Mouse (Mus musculus): ENCODE measurements around the gene Qrich1. TPM values are rescaled to one million over a fixed set of nuclear protein-coding genes. Genes with fewer than 3 reads are reported as not detected.

The Qrich1 gene
- polyA plus RNA-seq, 1 experiment from 2014 or later, result 169 TPM

GRCm38 (mm10) chr9:108572321-108572720 lies 55.7 kb downstream of the Qrich1 start:
- no peak for ATAC-seq (ENCODE audit: insufficient read depth, low FRiP score, low TSS enrichment)
- no peaks in the 10 kb centered on the region for H3K27me3 ChIP-seq (ENCODE audit: control insufficient read depth, insufficient read depth, low read length)
- H3K4me3 ChIP-seq (ENCODE audit: low read depth, low read length), result no peak overlapping the region
- peaks cover 28% of the 10 kb centered on the region for H3K36me3 ChIP-seq (ENCODE audit: control insufficient read depth, insufficient read depth, low read length)
- WGBS, result 91% methylated on average over 10 of the region's 10 CpGs
- H3K9ac ChIP-seq (ENCODE audit: low read length), result no peak overlapping the region
- H3K4me1 ChIP-seq (ENCODE audit: control insufficient read depth, insufficient read depth, low read length), result peaks cover 37% of the 10 kb centered on the region
- H3K9me3 ChIP-seq (ENCODE audit: control insufficient read depth, low read length), result no peaks in the 10 kb centered on the region
- H3K4me2 ChIP-seq (ENCODE audit: low read depth), result no peak overlapping the region
- DNase-seq (ENCODE audit: low spot score), result no peak
- H3K27ac ChIP-seq (ENCODE audit: low read depth, low read length), result no peak overlapping the region

- H3K4me3 ChIP-seq (ENCODE audit: low read depth, low read length), result no peak overlapping the region
- no peak overlapping the region for H3K9ac ChIP-seq (ENCODE audit: low read length)
- H3K9me3 ChIP-seq (ENCODE audit: control insufficient read depth, low read length), result no peaks in the 10 kb centered on the region
- H3K27ac ChIP-seq (ENCODE audit: low read depth, low read length), result no peak overlapping the region
- no peaks in the 10 kb centered on the region for H3K27me3 ChIP-seq (ENCODE audit: control insufficient read depth, insufficient read depth, low read length)
- 53% methylated on average over 26 of the region's 26 CpGs for WGBS
- peaks cover 35% of the 10 kb centered on the region for H3K4me1 ChIP-seq (ENCODE audit: control insufficient read depth, insufficient read depth, low read length)
- no peak overlapping the region for H3K4me2 ChIP-seq (ENCODE audit: low read depth)
- peaks cover 28% of the 10 kb centered on the region for H3K36me3 ChIP-seq (ENCODE audit: control insufficient read depth, insufficient read depth, low read length)
- DNase-seq (ENCODE audit: low spot score), result peak; percentile 81
- ATAC-seq (ENCODE audit: insufficient read depth, low FRiP score, low TSS enrichment), result no peak
Measured at GRCm38 (mm10) chr9:108573774-108574690, 57.4 kb downstream of the Qrich1 start.

DNA sequence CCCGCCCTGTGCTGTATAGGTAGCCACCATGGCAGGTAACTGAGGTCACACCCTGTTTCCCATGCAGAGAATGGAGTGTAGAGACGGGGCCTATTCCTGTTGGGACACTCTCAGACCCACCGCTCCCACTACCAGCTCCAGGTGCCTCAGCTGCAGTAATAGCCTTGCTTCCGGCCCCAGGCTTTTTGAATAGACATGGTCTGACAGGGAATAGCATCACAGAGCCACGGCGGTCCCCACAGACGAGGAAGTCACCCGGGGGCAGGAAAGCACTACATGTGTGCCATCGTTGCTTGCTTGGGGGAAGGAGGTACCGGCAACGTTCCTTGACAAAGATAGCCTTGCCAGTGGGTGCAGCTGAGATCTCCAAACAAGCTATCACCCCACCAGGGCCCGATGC lies 58.3 kb downstream of the Qrich1 start:
- H3K4me3 ChIP-seq (ENCODE audit: low read depth, low read length), result no peak overlapping the region
- no peak for ATAC-seq (ENCODE audit: insufficient read depth, low FRiP score, low TSS enrichment)
- H3K36me3 ChIP-seq (ENCODE audit: control insufficient read depth, insufficient read depth, low read length), result peaks cover 28% of the 10 kb centered on the region
- H3K4me1 ChIP-seq (ENCODE audit: control insufficient read depth, insufficient read depth, low read length), result peaks cover 34% of the 10 kb centered on the region
- no peaks in the 10 kb centered on the region for H3K27me3 ChIP-seq (ENCODE audit: control insufficient read depth, insufficient read depth, low read length)
- H3K9me3 ChIP-seq (ENCODE audit: control insufficient read depth, low read length), result no peaks in the 10 kb centered on the region
- no peak for DNase-seq (ENCODE audit: low spot score)
- 88% methylated on average over 12 of the region's 12 CpGs for WGBS
- no peak overlapping the region for H3K9ac ChIP-seq (ENCODE audit: low read length)
- H3K4me2 ChIP-seq (ENCODE audit: low read depth), result peak overlapping the region; percentile 10; the same call in 1 of the 2 replicates
- no peak overlapping the region for H3K27ac ChIP-seq (ENCODE audit: low read depth, low read length)

GRCm38 (mm10) chr9:108575321-108576297 lies 59.0 kb downstream of the Qrich1 start:
- Histone ChIP-seq H3K27ac (ENCODE audit: low read depth, low read length) (no peak overlapping the region), H3K4me2 (ENCODE audit: low read depth) (peak overlapping the region; percentile 10; the same call in 1 of the 2 replicates), H3K4me1 (ENCODE audit: control insufficient read depth, insufficient read depth, low read length) (peaks cover 28% of the 10 kb centered on the region), H3K9ac (ENCODE audit: low read length) (no peak overlapping the region), H3K4me3 (ENCODE audit: low read depth, low read length) (no peak overlapping the region), H3K27me3 (ENCODE audit: control insufficient read depth, insufficient read depth, low read length) (no peaks in the 10 kb centered on the region), H3K9me3 (ENCODE audit: control insufficient read depth, low read length) (no peaks in the 10 kb centered on the region), H3K36me3 (ENCODE audit: control insufficient read depth, insufficient read depth, low read length) (peaks cover 28% of the 10 kb centered on the region)
- no peak for DNase-seq (ENCODE audit: low spot score)
- no peak for ATAC-seq (ENCODE audit: insufficient read depth, low FRiP score, low TSS enrichment)
- 85% methylated on average over 37 of the region's 37 CpGs for WGBS

- H3K4me2 ChIP-seq (ENCODE audit: low read depth), result peak overlapping the region; percentile 76
- no peaks in the 10 kb centered on the region for H3K9me3 ChIP-seq (ENCODE audit: control insufficient read depth, low read length)
- peaks cover 20% of the 10 kb centered on the region for H3K36me3 ChIP-seq (ENCODE audit: control insufficient read depth, insufficient read depth, low read length)
- ATAC-seq (ENCODE audit: insufficient read depth, low FRiP score, low TSS enrichment) (no peak), DNase-seq (ENCODE audit: low spot score) (no peak)
- H3K27ac ChIP-seq (ENCODE audit: low read depth, low read length), result no peak overlapping the region
- 67% methylated on average over 6 of the region's 6 CpGs for WGBS
- peak overlapping the region; percentile 88 for H3K9ac ChIP-seq (ENCODE audit: low read length)
- H3K4me1 ChIP-seq (ENCODE audit: control insufficient read depth, insufficient read depth, low read length), result peaks cover 25% of the 10 kb centered on the region
- H3K4me3 ChIP-seq (ENCODE audit: low read depth, low read length), result peak overlapping the region; percentile 74
- no peaks in the 10 kb centered on the region for H3K27me3 ChIP-seq (ENCODE audit: control insufficient read depth, insufficient read depth, low read length)
Measured at GRCm38 (mm10) chr9:108577025-108577424, 60.4 kb downstream of the Qrich1 start.

DNA sequence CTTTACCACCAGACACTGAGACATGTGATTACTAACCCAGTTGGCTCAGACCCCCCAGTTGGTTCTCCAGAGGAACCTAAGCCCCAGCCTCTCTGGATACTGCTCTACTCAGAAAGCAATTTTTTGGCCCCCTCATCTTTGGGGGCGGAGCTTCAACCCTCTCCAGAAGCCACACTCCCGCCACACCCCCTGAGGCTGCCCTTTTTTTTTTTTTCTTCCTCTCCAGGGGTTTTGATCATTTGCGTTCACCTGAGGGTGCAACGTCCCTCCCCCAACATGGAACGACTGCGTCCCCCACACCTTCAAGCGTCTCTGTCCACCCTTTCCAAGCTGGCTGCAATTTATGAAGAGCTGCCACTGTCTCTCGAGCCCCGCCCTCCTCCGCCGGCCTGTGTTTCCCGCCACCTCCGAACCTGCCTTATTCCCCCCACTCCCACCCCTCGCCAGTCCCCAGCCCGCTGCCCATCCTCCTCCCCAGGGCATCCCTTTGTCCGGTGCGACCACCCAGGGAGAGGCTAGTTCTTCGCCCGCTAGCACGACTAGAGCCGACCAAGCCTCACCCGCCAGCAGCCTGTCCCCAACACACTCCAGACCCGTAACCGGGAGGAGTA lies 61.4 kb downstream of the Qrich1 start:
- H3K36me3 ChIP-seq (ENCODE audit: control insufficient read depth, insufficient read depth, low read length), result peaks cover 14% of the 10 kb centered on the region

GRCm38 (mm10) chr9:108578545-108579343 lies 62.1 kb downstream of the Qrich1 start, which contains the start of gene Wdr6:
TSS of gene Wdr6 (minus strand) at chr9:108578739.
- Histone ChIP-seq H3K27ac (ENCODE audit: low read depth, low read length) (peak within 1 kb of the TSS; percentile 95), H3K27me3 (ENCODE audit: control insufficient read depth, insufficient read depth, low read length) (no peaks in the 10 kb centered on the region), H3K9ac (ENCODE audit: low read length) (peak within 1 kb of the TSS; percentile 88), H3K4me3 (ENCODE audit: low read depth, low read length) (peak within 1 kb of the TSS; percentile 74), H3K4me2 (ENCODE audit: low read depth) (peak within 1 kb of the TSS; percentile 76), H3K4me1 (ENCODE audit: control insufficient read depth, insufficient read depth, low read length) (peaks cover 24% of the 10 kb centered on the region), H3K9me3 (ENCODE audit: control insufficient read depth, low read length) (no peaks in the 10 kb centered on the region), H3K36me3 (ENCODE audit: control insufficient read depth, insufficient read depth, low read length) (peaks cover 10% of the 10 kb centered on the region)
- peak; percentile 95 for ATAC-seq (ENCODE audit: insufficient read depth, low FRiP score, low TSS enrichment)
- WGBS, result 4% methylated on average over 50 of the region's 51 CpGs
- DNase-seq (ENCODE audit: low spot score), result peak; percentile 96

More for the DNA sequence above, 61.4 kb downstream of the Qrich1 start:
- whole genome bisulfite sequencing, result under 1% methylated on average over 24 of the region's 24 CpGs
- DNase-seq (ENCODE audit: low spot score) (peak; percentile 47), ATAC-seq (ENCODE audit: insufficient read depth, low FRiP score, low TSS enrichment) (peak; percentile 57)
- peak overlapping the region; percentile 88 for H3K9ac ChIP-seq (ENCODE audit: low read length)
- peak overlapping the region; percentile 76 for H3K4me2 ChIP-seq (ENCODE audit: low read depth)
- H3K27ac ChIP-seq (ENCODE audit: low read depth, low read length), result peak overlapping the region; percentile 95
- peak overlapping the region; percentile 74 for H3K4me3 ChIP-seq (ENCODE audit: low read depth, low read length)
- H3K4me1 ChIP-seq (ENCODE audit: control insufficient read depth, insufficient read depth, low read length), result peaks cover 25% of the 10 kb centered on the region
- H3K9me3 ChIP-seq (ENCODE audit: control insufficient read depth, low read length), result no peaks in the 10 kb centered on the region
- H3K27me3 ChIP-seq (ENCODE audit: control insufficient read depth, insufficient read depth, low read length), result no peaks in the 10 kb centered on the region
